Mouse (Mus musculus) erythroblast, embryonic 14.5 days (primary cell): ENCODE measurements around the gene Gm17087.

Experiments used
- GATA1 ChIP-seq: IDR thresholded peaks from 2 replicates; pipeline ENCODE4 v1.6.1; 2012; ENCODE audit warnings: low read length, inconsistent platforms, mixed read lengths
- TAL1 ChIP-seq: IDR thresholded peaks from 3 replicates; pipeline ENCODE4 v1.6.1; 2012; ENCODE audit warnings: low read length, inconsistent platforms, mixed read lengths

GRCm38 (mm10) chr17:8556223-8556622 is 10.5 kb downstream of the Gm17087 start:
- no peak for TF ChIP-seq TAL1
- TF ChIP-seq GATA1: no peak
